Mouse (Mus musculus) B cell, adult 67 days (primary cell): Measurements from ENCODE around the gene Atp8b5. TPM values are rescaled to one million over a fixed set of nuclear protein-coding genes. Genes with fewer than 3 reads are reported as not detected.

Source experiments
- total RNA-seq, 2 experiments: library from RNA; stranded (reverse); gene quantifications; 4 replicates each; pipeline ENCODE4 v1.2.4; 2023

Atp8b5 gene
- not detected for total RNA-seq

DNA sequence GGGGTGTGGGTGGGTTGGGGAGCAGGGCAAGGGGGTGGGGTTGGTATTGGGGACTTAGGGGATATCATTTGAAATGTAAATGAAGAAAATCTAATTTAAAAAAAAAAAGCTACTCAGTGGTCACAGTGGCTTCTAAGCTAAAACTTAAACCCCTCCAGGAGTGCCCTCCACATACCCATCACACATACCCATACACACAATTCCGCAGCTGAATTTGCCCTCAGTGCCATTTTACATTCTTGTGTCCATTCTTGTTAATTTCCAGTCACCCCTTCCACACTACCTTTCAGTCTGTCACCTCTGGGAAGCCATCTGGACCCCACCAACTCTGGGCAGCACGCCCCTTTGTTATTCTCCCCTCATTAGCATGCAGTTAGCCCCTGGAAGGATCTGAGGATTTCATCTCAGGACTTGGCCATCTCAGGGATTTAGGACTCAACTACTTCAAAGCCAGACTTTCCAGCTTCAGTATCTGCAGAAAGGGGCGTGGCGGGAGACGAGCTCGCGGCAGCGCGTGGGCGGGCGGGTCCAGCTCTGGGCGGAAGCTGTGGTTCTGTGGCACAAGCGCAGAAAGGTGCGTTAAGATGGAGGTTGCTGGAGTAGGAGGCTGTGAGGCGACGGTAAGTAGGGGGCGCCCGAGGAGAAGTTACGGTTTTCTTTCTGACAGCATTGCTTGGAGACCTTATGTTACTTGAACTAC, at the start of gene Atp8b5:
Atp8b5 (plus strand) TSS at position 537 of the 700 bp plus-strand sequence.

DNA sequence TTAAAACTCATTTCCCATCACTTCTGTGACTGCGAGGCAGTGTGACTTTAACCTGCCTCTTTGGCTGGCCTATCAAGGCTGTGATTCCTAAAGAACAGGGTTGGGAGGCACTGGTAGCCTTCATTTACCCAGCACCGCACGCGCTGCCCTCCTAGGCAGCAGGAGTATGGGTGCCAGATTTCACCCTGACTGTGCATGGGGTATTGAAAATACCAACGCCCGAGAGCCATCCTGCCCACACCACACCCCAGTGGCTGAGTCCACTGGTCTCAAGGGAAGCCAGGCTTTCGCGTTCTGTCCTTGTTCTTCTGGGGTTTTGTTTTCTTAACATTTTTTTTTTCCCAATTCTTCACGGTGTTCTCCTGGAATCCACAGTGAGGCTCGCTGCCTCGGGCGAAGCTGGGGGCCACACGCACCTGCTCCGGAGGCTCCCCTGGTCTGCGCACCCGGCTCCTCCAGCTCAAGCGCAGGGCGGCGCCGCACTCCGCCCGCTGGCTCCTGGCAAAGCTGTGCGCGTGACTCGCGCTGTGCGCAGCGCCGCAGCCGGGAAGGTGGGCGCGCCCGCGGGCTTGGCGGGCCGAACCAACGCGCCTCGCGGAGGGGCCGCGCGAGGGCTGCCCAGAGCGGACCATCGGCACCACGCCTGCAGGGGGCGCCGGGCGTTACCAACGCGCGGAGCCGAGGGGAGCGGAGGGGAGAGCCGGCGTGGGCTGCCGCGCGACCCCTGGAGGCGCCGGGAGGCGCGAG, 114.6 kb downstream of the Atp8b5 start, which contains the start of gene Rusc2:
Rusc2 (plus strand) TSS at position 572 of the 747 bp plus-strand sequence.

Other genes starting within 250 kb of the Atp8b5 start
- 10 to 100 TPM; 35.7 to 37.4 TPM for gene Pigo, start 241.3 kb upstream of the Atp8b5 start, total RNA-seq
- 10 to 100 TPM; 80.4 to 84.8 TPM for gene Stoml2, start 235.4 kb upstream of the Atp8b5 start, total RNA-seq
- 10 to 100 TPM; 20.0 to 24.6 TPM for gene Fam214b, start 220.9 kb upstream of the Atp8b5 start, total RNA-seq
- under 1 TPM; 0.33 to 0.96 TPM for gene Unc13b, start 208.2 kb upstream of the Atp8b5 start, total RNA-seq
- gene Rusc2, start 114.8 kb downstream of the Atp8b5 start, total RNA-seq: not detected
- not detected for gene Fam166b, start 162.0 kb downstream of the Atp8b5 start, total RNA-seq
- 10 to 100 TPM; 71.2 to 74.1 TPM for gene Tesk1, start 174.8 kb downstream of the Atp8b5 start, total RNA-seq
- 100 to 1,000 TPM; 512 to 548 TPM for gene Cd72, start 187.5 kb downstream of the Atp8b5 start, total RNA-seq
- 10 to 100 TPM; 10.3 to 18.2 TPM for gene Sit1, start 216.6 kb downstream of the Atp8b5 start, total RNA-seq
- gene Ccdc107, start 225.7 kb downstream of the Atp8b5 start, total RNA-seq: 10 to 100 TPM; 27.5 to 31.2 TPM
- 1 to 10 TPM; 1.5 to 2.7 TPM for gene Arhgef39, start 232.5 kb downstream of the Atp8b5 start, total RNA-seq
- gene Car9, start 239.8 kb downstream of the Atp8b5 start, total RNA-seq: under 1 TPM; 0.32 to 0.86 TPM